Mouse (Mus musculus): ENCODE data around the gene Ptprf.

DNA sequence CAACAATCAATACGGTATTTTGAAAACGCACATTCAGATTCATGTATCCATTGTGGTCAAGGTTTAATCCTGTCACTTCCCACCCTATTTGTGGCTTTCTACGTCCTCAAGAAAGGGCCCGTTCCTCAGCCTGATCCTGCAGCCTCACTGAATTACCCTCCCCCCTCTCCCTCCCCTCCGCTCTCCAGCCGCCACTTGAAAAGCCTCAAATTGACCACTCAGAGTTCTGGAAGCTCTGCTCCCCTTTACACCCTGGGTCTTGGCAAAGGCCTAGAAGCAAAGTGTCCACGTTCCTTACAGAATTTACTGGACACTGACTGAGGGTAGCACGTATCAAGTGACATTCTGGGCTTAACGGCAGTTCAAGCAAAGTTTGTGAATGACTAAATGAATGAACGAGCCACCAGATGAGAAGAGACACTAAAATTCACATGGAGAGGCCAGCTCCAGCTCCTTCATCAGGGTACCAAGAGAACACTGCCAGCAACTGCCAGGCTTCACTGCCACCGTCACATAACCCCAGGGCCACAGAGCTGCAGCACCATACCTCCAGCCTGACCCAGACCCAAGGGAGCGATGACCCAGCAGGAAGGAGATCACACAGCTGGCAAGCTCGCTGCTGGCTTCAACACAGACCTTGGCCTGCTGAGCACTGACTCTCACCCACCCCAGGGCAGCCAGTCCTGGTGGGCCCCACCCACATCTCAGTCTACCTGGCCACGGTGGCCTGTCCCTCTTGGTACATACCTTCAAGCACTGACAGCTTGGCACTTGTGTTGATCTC is 22.6 kb downstream of the Ptprf start:
- TF ChIP-seq TAL1 (IDR thresholded peaks at IDR 0.05; ENCODE audit: low read length) (no peak), GATA1 (IDR thresholded peaks at IDR 0.05; ENCODE audit: low read length) (no peak)

Data from erythroblast, embryonic 14.5 days (primary cell).